Mouse (Mus musculus) liver, embryonic 14.5 days (tissue): ENCODE results near the gene Sos1.

Source experiments
- CTCF ChIP-seq: IDR thresholded peaks from 2 replicates; pipeline ENCODE4 v1.5.1; 2016; ENCODE audit warnings: antibody characterized with exemption, low read depth, control low read depth
- EP300 ChIP-seq: IDR thresholded peaks from 2 replicates; pipeline ENCODE4 v1.6.1; 2016; ENCODE audit warnings: antibody characterized with exemption, low read depth

DNA sequence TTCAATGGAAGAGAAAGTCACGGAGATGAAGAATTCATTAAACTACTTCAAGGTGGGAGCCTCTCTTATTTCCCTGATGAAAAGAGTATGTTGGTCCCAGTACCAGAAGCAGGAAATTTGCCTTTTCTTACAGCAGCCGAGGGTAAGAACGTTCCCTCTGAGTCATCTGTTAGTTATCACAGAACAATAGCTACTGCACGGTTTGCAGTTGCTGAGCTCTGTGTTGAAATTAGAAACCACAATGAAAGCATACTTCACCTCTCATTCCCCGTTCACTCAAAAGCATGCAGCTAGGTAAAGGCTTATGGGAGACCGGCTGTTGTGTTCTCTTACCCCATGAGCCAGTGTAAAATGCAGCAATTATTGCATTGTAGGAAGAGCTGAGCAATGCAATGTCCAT lies 133.0 kb downstream of the Sos1 start:
- no peak for TF ChIP-seq CTCF
- no peak for TF ChIP-seq EP300
